Mouse (Mus musculus): ENCODE data around the gene Pex26.

Gene Pex26

GRCm38 (mm10) chr6:121241780-121242179 lies 58.3 kb downstream of the Pex26 start:
- DNase-seq (ENCODE audit: low spot score) = no peak

GRCm38 (mm10) chr6:121243161-121243560 lies 59.7 kb downstream of the Pex26 start:
- no peak for DNase-seq (ENCODE audit: low spot score)

GRCm38 (mm10) chr6:121245127-121246036 lies 61.9 kb downstream of the Pex26 start, which contains the start of gene Usp18:
Gene Usp18, plus strand, starts transcription at chr6:121245906.
- peak; percentile 95 for DNase-seq (ENCODE audit: low spot score)

- DNase-seq (ENCODE audit: low spot score) = no peak
Observed at GRCm38 (mm10) chr6:121246037-121246361, 62.5 kb downstream of the Pex26 start.
